Comparison of ENCODE assay signal across 8 mouse cellular contexts in the genomic region with DNA sequence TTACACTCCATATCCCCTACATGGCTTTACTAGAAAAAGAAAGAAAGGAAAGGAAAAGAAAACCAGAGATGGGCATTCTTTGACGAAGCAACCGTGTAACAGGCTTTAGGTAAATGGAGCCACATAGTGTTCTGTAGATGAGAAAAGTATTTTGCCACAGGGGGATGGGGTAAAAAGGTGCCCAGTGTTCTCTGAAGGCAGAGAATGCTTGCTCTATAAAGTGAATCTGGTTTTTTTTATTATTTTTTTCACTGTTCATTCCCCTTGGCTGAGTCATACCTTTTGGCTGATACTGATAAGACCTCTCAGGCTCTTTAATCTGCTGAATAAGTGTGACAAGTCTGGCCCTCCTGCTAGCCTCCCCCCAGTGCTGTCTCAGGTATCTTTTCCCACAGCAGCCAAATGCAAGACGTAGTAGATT.
DNase-seq lines count a peak whose midpoint lies in the region; ATAC-seq and TF ChIP-seq lines count a peak whose summit lies in the region.

No protein-coding gene starts in this region.

- H3K36me3 ChIP-seq in intestine, embryonic 15.5 days, result no peaks in the 10 kb centered on the region
- H3K36me3 ChIP-seq in intestine, postnatal 0 days (ENCODE audit: control insufficient read depth, insufficient read depth), result no peaks in the 10 kb centered on the region
- H3K36me3 ChIP-seq in forebrain, embryonic 14.5 days (ENCODE audit: control insufficient read depth, insufficient read depth, low read length), result no peaks in the 10 kb centered on the region
- no peaks in the 10 kb centered on the region for H3K36me3 ChIP-seq in liver, postnatal 0 days (replicated peaks; ENCODE audit: insufficient read depth, low read length)

- H3K4me3 ChIP-seq in intestine, embryonic 15.5 days (replicated peaks), result no peak overlapping the region
- H3K4me3 ChIP-seq in intestine, postnatal 0 days (ENCODE audit: low read depth, low read length), result no peak overlapping the region
- H3K4me3 ChIP-seq in forebrain, embryonic 14.5 days (ENCODE audit: low read depth, low read length), result no peak overlapping the region
- peak overlapping the region; percentile 15; the same call in 1 of the 2 replicates for H3K4me3 ChIP-seq in liver, postnatal 0 days (ENCODE audit: low read depth, low read length)

- WGBS in intestine, embryonic 15.5 days, result 60% methylated on average over 3 of the region's 3 CpGs
- WGBS in intestine, postnatal 0 days, result 68% methylated on average over 3 of the region's 3 CpGs
- 11% methylated on average over 3 of the region's 3 CpGs for WGBS in forebrain, embryonic 14.5 days
- 61% methylated on average over 3 of the region's 3 CpGs for WGBS in liver, postnatal 0 days (ENCODE audit: insufficient replicate concordance)

- TF ChIP-seq CTCF in intestine, postnatal 0 days (IDR thresholded peaks at IDR 0.05; ENCODE audit: low read depth), result no peak
- TF ChIP-seq CTCF in Patski (IDR thresholded peaks at IDR 0.05), result peak; percentile 9
- no peak for TF ChIP-seq CTCF in liver, postnatal 0 days (IDR thresholded peaks at IDR 0.05; ENCODE audit: low read depth)

- peak; percentile 80 for ATAC-seq in intestine, embryonic 15.5 days
- no peak for ATAC-seq in intestine, postnatal 0 days
- ATAC-seq in Patski, result peak; percentile 32
- peak; percentile 56 for ATAC-seq in forebrain, embryonic 14.5 days
- peak; percentile 98 for ATAC-seq in liver, postnatal 0 days
- no peak for ATAC-seq in monocyte, adult 5-6 weeks (replicated peaks; ENCODE audit: insufficient number of reproducible peaks, low FRiP score, low TSS enrichment, poor library complexity, severe bottlenecking)

- CTCF ChIA-PET in Patski (lab: Charles Lee), result interaction anchor here (1.0 to 2.5 kb wide), 5 partner anchors 19 to 163 kb away, joined by 3 to 7 read pairs (median 3); no protein-coding TSS in a partner anchor

- H3K9me3 ChIP-seq in intestine, embryonic 15.5 days, result no peaks in the 10 kb centered on the region
- H3K9me3 ChIP-seq in intestine, postnatal 0 days (ENCODE audit: control insufficient read depth), result no peaks in the 10 kb centered on the region
- H3K9me3 ChIP-seq in forebrain, embryonic 14.5 days (replicated peaks; ENCODE audit: control insufficient read depth, low read length), result no peaks in the 10 kb centered on the region
- H3K9me3 ChIP-seq in liver, postnatal 0 days (ENCODE audit: low read length), result no peaks in the 10 kb centered on the region

- peak; percentile 97 for TF ChIP-seq EP300 in liver, postnatal 0 days (IDR thresholded peaks at IDR 0.05; ENCODE audit: low read depth)

- no peak overlapping the region for H3K9ac ChIP-seq in intestine, embryonic 15.5 days
- H3K9ac ChIP-seq in intestine, postnatal 0 days (ENCODE audit: low read depth, low read length), result no peak overlapping the region
- H3K9ac ChIP-seq in forebrain, embryonic 14.5 days (ENCODE audit: low read length), result 0 out of 2 replicates have a peak overlapping the region, but pooled peaks have one; percentile 5
- no peak overlapping the region for H3K9ac ChIP-seq in liver, postnatal 0 days (replicated peaks)

- in situ Hi-C loops in Patski (cut with MboI; ENCODE audit: low pct_unique_long_range_greater_than_20kb), result loop anchor here (5.0 kb wide), 1 partner anchor 156 kb away; no protein-coding TSS in a partner anchor

- H3K4me2 ChIP-seq in intestine, embryonic 15.5 days (replicated peaks), result no peak overlapping the region
- no peak overlapping the region for H3K4me2 ChIP-seq in intestine, postnatal 0 days (replicated peaks; ENCODE audit: low read depth)
- H3K4me2 ChIP-seq in forebrain, embryonic 14.5 days (ENCODE audit: low read length), result peak overlapping the region; percentile 16
- H3K4me2 ChIP-seq in liver, postnatal 0 days (ENCODE audit: low read depth, low read length), result peak overlapping the region; percentile 54

- POLR2A ChIA-PET in Patski (lab: Charles Lee), result interaction anchor here (0.6 to 2.6 kb wide), 5 partner anchors 66 to 377 kb away, joined by 3 to 9 read pairs (median 3); no protein-coding TSS in a partner anchor

- peaks cover 5% of the 10 kb centered on the region for H3K4me1 ChIP-seq in intestine, embryonic 15.5 days (replicated peaks)
- peaks cover 2% of the 10 kb centered on the region; the same call in 1 of the 2 replicates for H3K4me1 ChIP-seq in intestine, postnatal 0 days (replicated peaks; ENCODE audit: control insufficient read depth, insufficient read depth, low read length)
- H3K4me1 ChIP-seq in forebrain, embryonic 14.5 days (ENCODE audit: control insufficient read depth, insufficient read depth, low read length), result peaks cover 23% of the 10 kb centered on the region
- H3K4me1 ChIP-seq in liver, postnatal 0 days (ENCODE audit: insufficient read depth), result peaks cover 18% of the 10 kb centered on the region

- no peak for DNase-seq in Patski (ENCODE audit: low read depth, low spot score)
- no peak for DNase-seq in forebrain, embryonic 14.5 days (ENCODE audit: low spot score)
- DNase-seq in liver, postnatal 0 days, result peak; percentile 33
- no peak for DNase-seq in layer of hippocampus, adult 8-10 months (ENCODE audit: low spot score in 2 of 2)
- no peak for DNase-seq in cerebellum, adult 18-20 months

- no peak overlapping the region for H3K27ac ChIP-seq in intestine, embryonic 15.5 days
- no peak overlapping the region for H3K27ac ChIP-seq in intestine, postnatal 0 days (ENCODE audit: low read depth, low read length)
- peak overlapping the region; percentile 15; the same call in 1 of the 2 replicates for H3K27ac ChIP-seq in forebrain, embryonic 14.5 days (ENCODE audit: low read depth, low read length)
- H3K27ac ChIP-seq in liver, postnatal 0 days (ENCODE audit: low read depth), result peak overlapping the region; percentile 72

- H3K27me3 ChIP-seq in intestine, embryonic 15.5 days (replicated peaks), result no peaks in the 10 kb centered on the region
- no peaks in the 10 kb centered on the region for H3K27me3 ChIP-seq in intestine, postnatal 0 days (replicated peaks; ENCODE audit: control insufficient read depth, insufficient read depth, low read length)
- no peaks in the 10 kb centered on the region for H3K27me3 ChIP-seq in Patski
- no peaks in the 10 kb centered on the region for H3K27me3 ChIP-seq in forebrain, embryonic 14.5 days (replicated peaks; ENCODE audit: control insufficient read depth, insufficient read depth, low read length)
- no peaks in the 10 kb centered on the region for H3K27me3 ChIP-seq in liver, postnatal 0 days (ENCODE audit: insufficient read depth, low read length)

Comparison
In these comparisons a context has a peak if more than half of its experiments do, and no peak if none do; other contexts are left out.
1. ATAC-seq: peak in intestine, embryonic 15.5 days (single experiment), Patski (single experiment), forebrain, embryonic 14.5 days (single experiment) and liver, postnatal 0 days (single experiment); none in intestine, postnatal 0 days (single experiment) and monocyte, adult 5-6 weeks (single experiment).
2. H3K27ac ChIP-seq: peak in forebrain, embryonic 14.5 days (single experiment) and liver, postnatal 0 days (single experiment); none in intestine, embryonic 15.5 days (single experiment) and intestine, postnatal 0 days (single experiment).
3. H3K4me2 ChIP-seq: peak in forebrain, embryonic 14.5 days (single experiment) and liver, postnatal 0 days (single experiment); none in intestine, embryonic 15.5 days (single experiment) and intestine, postnatal 0 days (single experiment).